Mouse (Mus musculus) frontal cortex, postnatal 10 days (tissue): ENCODE results near the gene Ctrl.

Experiments
- DNase-seq, 2 experiments: peaks; one replicate each; pipeline ENCODE4 v3.0.0; 2022; ENCODE audit warnings: low spot score in 2 of 2, mixed read lengths in 1 of 2

The Ctrl gene

GRCm38 (mm10) chr8:105938306-105938669, 4.6 kb upstream of the Ctrl start, which contains the start of gene Psmb10:
Gene Psmb10, minus strand, starts transcription at chr8:105938444.
- DNase-seq = no peak

GRCm38 (mm10) chr8:105937496-105938305, 4.0 kb upstream of the Ctrl start:
- no peak for DNase-seq

GRCm38 (mm10) chr8:105936866-105937475, 3.3 kb upstream of the Ctrl start:
- DNase-seq = peak; percentile 82 to 85

GRCm38 (mm10) chr8:105935863-105936603, 2.4 kb upstream of the Ctrl start:
- no peak for DNase-seq

DNA sequence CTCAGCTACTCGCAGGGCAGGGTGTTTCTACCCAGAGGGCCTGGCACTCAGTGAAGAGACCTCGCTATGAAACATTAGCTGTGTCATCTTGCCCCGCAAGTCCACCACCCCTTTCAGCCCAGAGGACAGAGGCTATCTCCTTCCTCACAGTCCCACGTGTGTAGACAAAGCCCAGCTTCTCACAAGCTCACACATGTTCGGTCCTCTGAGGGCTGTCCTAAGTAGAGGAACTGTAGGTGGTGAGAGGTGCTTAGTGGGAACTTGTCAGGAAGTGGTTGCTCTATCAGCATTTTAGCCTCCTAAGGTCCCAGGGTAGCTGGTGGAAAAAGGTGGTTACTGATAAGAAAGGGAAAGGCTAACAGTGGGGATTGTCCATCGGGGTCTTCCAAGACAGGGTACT, 1.4 kb upstream of the Ctrl start:
- no peak for DNase-seq

DNA sequence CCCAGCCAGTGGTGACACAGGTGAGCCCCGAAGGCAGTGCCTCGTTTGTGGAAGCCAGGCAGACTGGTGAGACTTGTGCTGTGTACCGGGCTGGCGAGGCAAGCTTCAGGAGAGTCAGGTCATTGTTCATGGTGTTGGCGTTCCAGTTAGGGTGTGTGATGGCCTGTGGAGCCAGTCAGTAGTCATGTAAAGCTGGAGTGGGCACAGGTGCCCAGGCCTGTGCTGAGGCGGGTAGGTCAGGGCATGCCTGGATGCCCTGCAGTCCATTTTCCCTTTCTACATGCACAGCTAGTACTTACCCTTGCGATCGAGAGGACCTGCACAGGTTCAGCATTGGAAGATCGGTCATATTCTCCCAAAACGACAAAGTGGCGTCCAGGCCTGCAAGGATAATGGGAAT, 1.1 kb downstream of the Ctrl start:
- DNase-seq = no peak

GRCm38 (mm10) chr8:105931271-105931670, 2.4 kb downstream of the Ctrl start:
- no peak for DNase-seq

DNA sequence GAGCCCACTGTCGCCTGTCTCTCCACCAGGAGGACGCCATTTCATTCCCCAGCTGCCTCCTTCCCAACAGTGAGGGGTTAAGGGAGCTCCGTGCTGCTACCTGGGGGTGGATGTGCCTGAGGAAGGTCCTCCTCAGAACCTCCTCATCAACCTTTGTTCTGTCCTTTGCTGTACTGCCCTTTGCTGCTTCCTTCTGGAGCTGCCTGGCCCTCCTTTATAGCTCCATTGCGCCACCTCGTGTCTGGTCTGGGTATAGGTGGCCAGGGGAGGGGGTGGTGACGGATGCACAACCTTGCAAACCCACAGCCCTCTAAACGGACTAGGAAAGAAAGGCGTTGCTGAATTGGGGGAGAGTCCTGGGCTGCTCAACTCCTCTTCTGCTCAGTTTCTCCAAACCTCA, 3.1 kb downstream of the Ctrl start:
- DNase-seq = peak in 1 of 2 experiments; percentile 76

DNA sequence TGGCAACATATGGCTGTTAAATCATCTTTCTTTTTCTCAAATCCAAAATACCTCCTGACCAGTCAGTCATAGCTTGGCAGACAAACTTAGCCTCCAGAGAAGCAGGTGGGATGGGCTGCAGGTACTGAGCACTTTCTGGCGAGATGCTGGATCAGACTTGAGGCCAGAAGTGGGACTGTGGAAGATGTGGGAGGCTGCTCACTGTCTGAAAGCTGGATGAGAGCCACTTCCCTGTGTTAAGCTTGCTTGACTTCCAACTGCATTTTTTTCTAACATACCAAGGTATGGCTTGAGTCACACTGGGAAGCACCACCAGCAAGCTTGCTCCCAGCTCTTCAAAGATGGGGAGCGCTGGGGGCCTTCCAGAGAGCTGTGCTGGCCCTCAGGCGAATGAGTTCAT, 8.5 kb downstream of the Ctrl start:
- no peak for DNase-seq

DNA sequence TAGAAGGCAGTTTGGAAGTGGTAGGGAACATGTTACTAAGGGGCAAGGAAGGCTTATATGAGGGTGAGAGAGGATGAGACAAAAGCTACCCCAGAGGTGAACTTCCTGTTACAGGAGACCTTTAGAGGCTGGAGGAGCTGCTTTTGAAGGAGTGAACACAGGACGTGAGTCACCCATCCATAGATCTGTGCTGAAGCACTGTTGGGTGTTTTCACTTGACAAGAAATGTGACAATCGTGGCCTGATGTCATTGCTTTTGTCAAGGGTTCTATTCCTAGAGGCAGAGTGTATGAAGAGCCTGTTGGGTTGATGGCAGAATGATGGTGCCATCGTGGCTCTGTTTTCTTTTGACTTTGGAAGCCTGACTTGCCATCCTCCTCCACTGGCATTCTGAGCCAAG, 14.3 kb downstream of the Ctrl start:
- no peak for DNase-seq

DNA sequence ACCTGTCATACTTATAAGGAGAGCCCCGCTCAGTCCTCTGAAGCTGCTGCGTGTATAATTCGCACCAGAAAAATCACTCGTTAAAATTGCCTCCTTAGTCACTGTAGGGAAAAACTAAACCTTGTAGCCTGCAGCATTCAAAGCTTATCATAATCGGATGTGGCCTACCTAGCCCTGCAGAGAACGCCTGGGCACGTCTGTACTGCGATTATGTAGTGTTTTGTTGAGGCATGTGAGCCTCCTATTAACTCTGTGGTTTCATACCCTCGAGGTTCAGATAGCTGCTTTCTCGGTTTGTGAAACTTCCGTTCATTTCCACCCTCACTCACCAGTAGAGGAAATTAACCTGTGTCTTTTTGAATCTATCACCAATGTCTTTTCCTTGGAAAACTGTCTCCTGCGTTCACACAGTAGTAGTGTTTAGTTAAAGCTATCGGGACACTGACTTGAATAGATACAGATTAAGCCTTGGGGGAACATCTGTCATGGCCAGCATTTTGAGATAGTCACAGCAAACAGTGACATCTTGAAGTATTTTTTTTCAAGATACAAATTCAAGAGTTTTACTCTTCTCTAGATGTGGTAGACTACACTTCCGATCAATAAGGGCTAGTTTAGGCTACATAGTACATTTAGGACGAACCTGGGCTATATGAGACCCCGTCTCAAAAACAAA, 32.6 kb downstream of the Ctrl start:
- DNase-seq = no peak

GRCm38 (mm10) chr8:105900180-105900940, 33.3 kb downstream of the Ctrl start, which contains the start of gene Pskh1:
Gene Pskh1, plus strand, starts transcription at chr8:105900441.
- peak; percentile 83 to 91 for DNase-seq

DNA sequence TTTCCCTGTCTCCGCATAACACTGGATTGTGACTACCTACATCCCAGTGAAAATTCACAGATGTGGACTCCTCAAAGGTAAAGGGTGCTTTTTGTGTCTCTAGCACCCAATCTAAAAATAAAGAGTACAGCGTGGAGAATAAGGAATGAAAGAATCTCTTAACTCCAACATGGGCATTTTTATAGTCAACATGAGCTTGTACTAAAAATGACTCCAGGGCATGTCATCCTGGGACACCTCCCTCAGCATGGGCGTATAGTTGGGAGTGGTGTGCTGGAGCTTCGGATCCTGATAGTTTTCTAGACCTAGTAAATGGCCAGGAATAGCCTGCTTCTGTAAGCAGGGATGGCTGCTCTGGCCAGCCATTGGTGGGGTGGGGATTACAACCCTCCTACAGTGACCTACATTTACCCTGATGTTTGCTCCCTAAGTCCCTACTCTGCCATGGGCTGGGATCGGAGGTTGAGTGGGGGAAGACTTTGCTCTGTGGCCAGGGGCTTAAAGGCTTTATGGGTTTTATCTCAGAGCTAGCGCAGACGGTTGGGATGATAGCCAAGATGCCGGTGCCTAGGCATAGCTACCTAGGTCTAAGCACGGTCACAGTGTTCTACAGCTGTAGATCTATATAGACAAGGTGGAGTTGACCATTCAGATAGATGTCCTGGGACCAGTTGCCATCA, 35.7 kb downstream of the Ctrl start:
- DNase-seq = no peak

DNA sequence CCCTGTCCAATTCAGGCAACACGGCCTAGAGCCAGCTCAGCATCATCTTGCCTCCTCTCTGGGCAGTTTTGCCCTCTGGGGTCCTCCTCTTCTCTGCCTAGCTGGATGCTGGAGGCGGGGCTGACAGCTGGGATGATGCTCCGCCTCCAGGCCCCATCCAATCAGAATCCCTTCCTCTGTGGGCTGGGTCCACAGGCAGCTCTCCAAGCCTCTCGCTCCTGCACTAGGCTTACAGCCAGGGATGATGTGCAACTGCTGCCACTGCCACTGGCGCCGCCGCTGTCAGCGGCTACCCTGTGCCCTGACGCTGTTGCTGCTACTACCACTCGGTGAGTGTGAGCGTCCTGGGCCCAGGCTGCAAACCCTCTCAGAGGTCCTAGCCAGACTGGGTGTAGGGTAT, 40.3 kb downstream of the Ctrl start, which contains the start of gene Nrn1l:
Gene Nrn1l (plus strand): TSS at position 229 of the 400 bp plus-strand sequence.
- DNase-seq = peak; percentile 72 to 78

DNA sequence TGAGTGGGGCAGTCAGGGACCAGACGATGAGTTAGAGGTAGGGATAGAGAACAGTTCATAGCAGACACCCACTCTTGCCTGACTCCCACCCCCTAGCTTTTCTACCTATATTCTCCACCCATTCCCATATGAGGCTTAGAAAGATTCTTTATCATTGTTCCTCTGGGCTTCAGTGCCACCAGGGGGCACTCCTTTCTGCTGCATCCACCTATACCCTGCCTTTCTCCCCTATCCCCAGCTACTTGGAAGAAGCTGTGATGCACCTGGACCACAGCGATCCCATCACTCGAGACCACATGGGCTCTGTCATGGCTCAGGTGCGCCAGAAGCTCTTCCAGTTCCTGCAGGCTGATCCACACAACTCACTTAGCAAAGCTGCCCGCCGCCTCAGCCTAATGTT, 41.2 kb downstream of the Ctrl start:
- DNase-seq = peak in 1 of 2 experiments; percentile 36

GRCm38 (mm10) chr8:105890870-105891269, 42.8 kb downstream of the Ctrl start:
- no peak for DNase-seq

- no peak for DNase-seq
Observed at GRCm38 (mm10) chr8:105889756-105890465, 43.8 kb downstream of the Ctrl start.
